Mouse (Mus musculus) ES-E14 (cell line): ENCODE results near the gene Tmem175. TPM values are rescaled to one million over a fixed set of nuclear protein-coding genes. Genes with fewer than 3 reads are reported as not detected.

Source experiments
- DNase-seq: peaks from one replicate; pipeline ENCODE4 v3.0.0-alpha.2; 2013; ENCODE audit warnings: low read depth, low spot score
- H3K27ac ChIP-seq: 2 replicates; pipeline ENCODE4 v1.5.1; 2012; ENCODE audit warnings: low read depth, mild to moderate bottlenecking, low read length, moderate library complexity, mixed read lengths; ENCODE audit not compliant: poor library complexity, insufficient read depth, severe bottlenecking
- H3K36me3 ChIP-seq: 2 replicates; pipeline ENCODE4 v1.6.1; 2012; ENCODE audit warnings: mild to moderate bottlenecking, low read length, moderate library complexity, mixed read lengths; ENCODE audit not compliant: control insufficient read depth, poor library complexity, insufficient read depth, severe bottlenecking
- H3K4me1 ChIP-seq, 2 experiments: fragments of 150-350 bp in 1 of 2; sonication (generic) in 1 of 2; 2 replicates each; pipeline ENCODE4 v1.6.1; 2012; ENCODE audit warnings: low read length in 2 of 2, mild to moderate bottlenecking in 1 of 2, mixed read lengths in 1 of 2; ENCODE audit not compliant: control insufficient read depth in 2 of 2, insufficient read depth in 2 of 2, poor library complexity in 1 of 2
- H3K4me3 ChIP-seq, 2 experiments: fragments of 150-350 bp in 1 of 2; sonication (generic) in 1 of 2; 2 replicates each; pipeline ENCODE4 v1.5.1; 2012; ENCODE audit warnings: low read length in 2 of 2, low read depth in 1 of 2, mild to moderate bottlenecking in 1 of 2, mixed read lengths in 1 of 2; ENCODE audit not compliant: insufficient read depth in 1 of 2, poor library complexity in 1 of 2, severe bottlenecking in 1 of 2
- H3K9ac ChIP-seq: 2 replicates; pipeline ENCODE4 v1.6.1; 2012; ENCODE audit warnings: low read depth, mild to moderate bottlenecking, low read length, mixed read lengths; ENCODE audit not compliant: poor library complexity, insufficient read depth, severe bottlenecking
- H3K9me3 ChIP-seq: fragments of 150-350 bp; sonication (generic); 2 replicates; pipeline ENCODE4 v1.6.1; 2012; ENCODE audit warnings: low read depth, mild to moderate bottlenecking, low read length; ENCODE audit not compliant: control insufficient read depth, insufficient read depth
- CHD2 ChIP-seq: IDR thresholded peaks from 2 replicates; pipeline ENCODE4 v1.6.1; 2014; ENCODE audit warnings: mild to moderate bottlenecking, low read depth, low read length, inconsistent platforms
- HCFC1 ChIP-seq: IDR thresholded peaks from 2 replicates; pipeline ENCODE4 v1.6.1; 2012; ENCODE audit warnings: low read length, inconsistent platforms, borderline replicate concordance; ENCODE audit not compliant: insufficient read depth
- MAFK ChIP-seq: IDR thresholded peaks from 2 replicates; pipeline ENCODE4 v1.6.1; 2014; ENCODE audit warnings: mild to moderate bottlenecking, low read depth, low read length, inconsistent platforms; ENCODE audit not compliant: insufficient read depth
- ZC3H11A ChIP-seq: IDR thresholded peaks from 2 replicates; pipeline ENCODE4 v1.6.1; 2012; ENCODE audit warnings: low read depth, mild to moderate bottlenecking, inconsistent platforms, low read length, borderline replicate concordance
- ZNF384 ChIP-seq: IDR thresholded peaks from 2 replicates; pipeline ENCODE4 v1.6.1; 2012; ENCODE audit warnings: low read depth, low read length, inconsistent platforms
- in situ Hi-C, 2 experiments: fragments of 600-800 bp; cut with MboI; formaldehyde crosslinking; loops; one replicate each; pipeline ENCODE4 v1.15.1; 2025; ENCODE audit warnings: low sequenced_read_pairs in 2 of 2, inconsistent platforms in 1 of 2; ENCODE audit not compliant: unreplicated experiment in 2 of 2
- total RNA-seq: library from RNA; depleted of rRNA; stranded (reverse); fragments of 300-350 nt; gene quantifications from 2 replicates; pipeline ENCODE4 v1.2.3, GENCODE M21; 2012

Gene Tmem175
- total RNA-seq, 1 experiment = 14.1 TPM

GRCm38 (mm10) chr5:108650341-108650740 is 20.8 kb downstream of the Tmem175 start:
- Histone ChIP-seq H3K9ac (no peak overlapping the region), H3K9me3 (no peaks in the 10 kb centered on the region), H3K27ac (no peak overlapping the region), H3K4me3 (no peak overlapping the region), H3K36me3 (peaks cover 39% of the 10 kb centered on the region), H3K4me1 (no peaks in the 10 kb centered on the region)
- no peak for DNase-seq
- TF ChIP-seq ZNF384 (no peak), MAFK (no peak), ZC3H11A (no peak), HCFC1 (no peak), CHD2 (no peak)
- in situ Hi-C loops = no loop called here

DNA sequence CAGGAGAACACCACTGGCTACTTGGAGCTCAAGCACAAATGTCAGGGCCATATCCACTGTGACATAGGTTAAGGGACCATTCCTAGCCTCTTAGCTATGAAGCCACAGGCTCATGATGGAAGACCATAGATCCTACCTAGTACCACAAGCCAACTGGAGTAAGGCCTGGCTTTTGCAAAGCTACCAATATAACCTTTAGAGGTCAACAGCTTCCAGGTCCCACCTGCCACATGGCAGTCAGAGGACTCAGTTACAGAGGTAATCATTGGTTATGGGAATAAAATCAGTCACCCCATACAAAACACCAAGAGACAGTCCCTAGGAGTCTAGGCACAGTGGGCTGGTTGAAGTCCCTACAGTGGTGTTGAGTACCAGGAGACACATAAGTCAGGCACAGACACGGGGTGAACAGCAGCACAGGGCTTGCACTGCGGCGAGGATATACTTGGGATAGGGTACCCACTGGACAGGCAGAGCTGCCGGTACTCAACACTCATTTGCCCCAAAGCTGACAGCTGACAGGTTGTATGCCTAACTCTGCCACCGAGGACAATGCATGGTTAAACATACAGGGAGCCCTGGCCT is 21.7 kb downstream of the Tmem175 start:
- H3K36me3 ChIP-seq = peaks cover 45% of the 10 kb centered on the region
- in situ Hi-C loops = no loop called here

GRCm38 (mm10) chr5:108651823-108652222 is 22.3 kb downstream of the Tmem175 start:
- H3K27ac ChIP-seq = no peak overlapping the region
- H3K9me3 ChIP-seq = no peaks in the 10 kb centered on the region
- in situ Hi-C loops = no loop called here
- H3K36me3 ChIP-seq = peaks cover 46% of the 10 kb centered on the region
- no peak overlapping the region for H3K9ac ChIP-seq
- TF ChIP-seq HCFC1 (no peak), ZC3H11A (0 out of 2 replicates have a peak, but pooled peaks have one; percentile 2)
- DNase-seq = peak; percentile 56
- no peak overlapping the region for H3K4me3 ChIP-seq
- no peaks in the 10 kb centered on the region for H3K4me1 ChIP-seq

More for the DNA sequence above, 21.7 kb downstream of the Tmem175 start:
- DNase-seq = no peak
- H3K4me1 ChIP-seq = no peaks in the 10 kb centered on the region
- TF ChIP-seq CHD2 = no peak
- TF ChIP-seq ZC3H11A = no peak
- TF ChIP-seq ZNF384 = no peak
- no peak for TF ChIP-seq HCFC1
- TF ChIP-seq MAFK = no peak
- no peak overlapping the region for H3K9ac ChIP-seq
- no peak overlapping the region for H3K27ac ChIP-seq
- no peak overlapping the region for H3K4me3 ChIP-seq
- no peaks in the 10 kb centered on the region for H3K9me3 ChIP-seq

DNA sequence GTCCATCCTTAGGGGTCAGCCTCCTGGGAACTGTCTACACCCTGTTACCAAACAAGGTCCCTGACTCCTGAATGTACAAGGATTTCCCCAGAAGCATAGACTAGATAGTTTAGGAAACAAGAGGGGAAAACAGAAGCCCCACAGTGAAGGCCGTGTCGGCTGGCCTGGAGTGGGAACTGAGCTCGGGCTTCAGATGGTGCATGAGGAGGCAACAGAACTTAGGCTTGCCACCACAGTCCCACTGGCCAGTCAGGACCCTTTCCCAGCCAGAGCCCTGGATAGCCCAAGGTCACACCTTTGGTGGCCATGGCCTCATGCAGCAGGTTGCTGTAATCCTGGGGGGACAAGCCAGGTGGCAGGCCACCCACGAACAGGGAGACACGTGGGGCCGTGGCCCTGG is 23.8 kb downstream of the Tmem175 start:
- no peak for DNase-seq
- Histone ChIP-seq H3K9me3 (no peaks in the 10 kb centered on the region), H3K27ac (no peak overlapping the region), H3K4me1 (no peaks in the 10 kb centered on the region), H3K36me3 (peaks cover 53% of the 10 kb centered on the region), H3K9ac (no peak overlapping the region), H3K4me3 (no peak overlapping the region)
- TF ChIP-seq CHD2 (no peak), ZNF384 (no peak), HCFC1 (no peak), MAFK (no peak), ZC3H11A (no peak)
- in situ Hi-C loops = no loop called here
